Mouse (Mus musculus) thymus, postnatal 14 days (tissue): ENCODE results near the gene Elovl2.
"Not testable (repeated sequence)": the region's sequence is repeated elsewhere in the genome, so short reads cannot be mapped to it uniquely, and the experiment has no call there.

Experiments used
- DNase-seq: peaks from one replicate; pipeline ENCODE4 v3.0.0; 2021

Gene Elovl2

DNA sequence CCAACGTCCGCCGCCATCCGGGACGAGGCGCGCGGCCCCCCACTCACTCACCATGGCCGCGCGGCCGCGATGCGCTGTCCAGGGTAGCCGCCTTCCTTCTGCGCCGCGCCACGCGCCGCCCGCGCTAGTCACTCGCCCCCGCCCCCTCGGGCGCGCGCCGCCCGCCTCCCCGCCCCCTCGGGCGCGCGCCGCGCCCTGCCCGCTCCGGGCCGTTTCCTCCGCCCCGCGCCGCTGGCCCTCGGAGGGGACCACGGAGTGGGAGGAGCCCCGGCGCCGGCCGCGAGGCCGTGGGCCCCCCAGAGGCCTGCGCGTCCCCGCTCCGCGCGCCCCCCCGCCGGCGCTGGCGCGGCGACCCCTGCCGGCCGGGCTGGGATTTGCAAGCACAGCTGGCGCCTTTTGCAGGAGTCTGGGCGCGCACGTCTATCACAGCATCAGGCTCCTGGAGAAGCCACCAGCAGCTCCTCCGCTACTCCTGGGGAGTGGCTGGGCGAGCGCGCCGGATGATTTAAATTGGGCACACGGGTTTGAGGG, at the start of gene Elovl2:
Gene Elovl2 (minus strand): TSS at position 102 of the 531 bp plus-strand sequence.
- DNase-seq = peak; percentile 79

DNA sequence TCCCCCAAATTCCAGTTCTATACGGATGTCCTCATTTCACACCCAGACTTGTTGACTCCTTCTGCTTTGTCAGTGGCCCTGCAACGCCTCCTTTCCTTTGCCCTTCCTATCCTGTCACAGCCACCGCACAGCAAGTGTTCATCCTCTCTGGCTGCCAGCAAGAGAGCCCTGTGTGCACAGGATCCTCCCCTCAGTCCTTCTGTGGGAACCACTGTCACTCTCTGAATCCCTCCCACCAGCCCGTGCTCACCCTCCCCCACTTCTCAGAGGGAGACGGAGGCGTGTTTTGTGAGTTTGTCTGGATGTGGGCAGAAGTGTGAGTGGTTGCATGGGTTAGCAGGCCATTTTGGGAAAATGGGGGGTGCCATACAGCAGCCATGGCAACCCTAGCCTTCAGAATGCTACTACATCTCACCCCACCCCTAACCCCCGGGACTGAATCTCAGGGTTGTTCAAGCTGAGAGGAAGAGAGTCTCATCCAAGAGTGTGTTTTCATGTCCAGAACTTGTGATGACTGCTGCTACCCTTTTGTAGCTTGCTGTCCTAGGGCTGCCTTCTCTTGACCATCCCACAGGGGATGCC, 47.7 kb upstream of the Elovl2 start:
- no peak for DNase-seq

DNA sequence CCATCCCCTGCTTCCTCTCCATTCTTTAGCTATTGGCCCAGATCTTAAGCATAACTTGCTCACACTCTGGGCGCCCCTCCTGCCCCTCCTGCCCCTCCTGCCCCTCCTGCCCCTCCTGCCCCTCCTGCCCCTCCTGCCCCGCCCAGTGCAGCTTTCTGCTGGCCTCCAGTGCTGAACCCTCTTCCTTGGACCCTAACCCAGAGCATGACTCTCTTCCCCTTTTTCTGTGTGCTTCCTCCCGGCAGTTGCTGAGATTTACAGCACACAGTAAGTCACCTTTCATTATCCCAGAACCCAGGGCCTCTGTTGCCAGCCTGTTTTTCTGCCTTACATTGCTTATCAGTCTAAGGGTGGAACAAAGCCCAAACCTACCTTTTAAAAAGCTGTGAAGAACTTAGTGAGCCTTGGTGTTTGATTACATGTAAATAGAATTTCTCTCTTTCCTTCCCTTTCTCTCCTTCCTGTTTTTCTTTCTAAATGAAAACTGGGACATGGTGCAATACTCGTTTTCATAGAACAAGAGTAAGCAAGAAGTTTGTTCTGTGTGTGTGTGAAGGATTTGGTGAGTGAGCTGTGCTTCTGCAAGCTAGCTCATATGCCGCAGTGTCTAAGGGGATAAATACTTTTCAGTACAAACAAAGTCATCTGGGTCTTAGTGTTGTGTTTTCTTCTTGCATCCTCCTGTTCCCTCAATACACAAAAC, 43.2 kb upstream of the Elovl2 start:
- no peak for DNase-seq

DNA sequence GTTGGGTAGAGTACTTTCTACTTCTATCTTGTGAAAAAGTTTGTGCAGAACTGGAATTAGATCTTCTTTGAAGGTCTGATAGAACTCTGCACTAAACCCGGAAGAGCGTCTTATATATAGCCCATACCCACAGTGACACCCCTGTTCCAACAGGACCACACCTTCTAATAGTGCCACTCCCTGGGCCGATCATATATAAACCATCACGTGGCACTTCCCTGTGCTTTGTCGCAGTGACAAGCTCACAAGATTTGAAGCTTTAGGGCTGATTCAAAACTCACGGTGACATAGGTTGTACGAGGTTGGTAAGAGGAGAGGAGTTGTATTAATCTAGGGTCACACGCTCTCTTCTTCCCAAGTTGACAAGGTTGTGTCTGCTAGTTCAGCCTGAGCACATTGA, 41.4 kb upstream of the Elovl2 start:
- DNase-seq = not testable (repeated sequence)

DNA sequence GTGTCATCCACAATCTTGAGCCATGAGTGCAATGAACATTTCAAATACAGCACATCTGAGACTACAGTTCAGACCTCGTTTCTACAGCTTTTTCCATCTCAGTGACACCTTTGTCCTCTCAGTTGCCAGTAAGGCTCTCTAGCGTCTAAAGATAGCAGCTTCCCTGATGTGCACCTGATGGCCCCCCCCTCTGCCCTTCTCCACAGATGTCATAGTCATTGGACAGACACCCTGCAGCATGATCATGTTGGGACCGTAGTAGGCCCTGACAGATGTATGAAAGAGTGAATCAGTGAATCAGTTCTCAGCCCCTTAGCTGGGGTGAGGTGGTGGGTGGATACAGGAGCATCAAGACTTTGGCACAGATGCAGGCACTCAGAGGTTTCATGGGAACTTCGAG, 37.6 kb upstream of the Elovl2 start:
- DNase-seq = no peak

DNA sequence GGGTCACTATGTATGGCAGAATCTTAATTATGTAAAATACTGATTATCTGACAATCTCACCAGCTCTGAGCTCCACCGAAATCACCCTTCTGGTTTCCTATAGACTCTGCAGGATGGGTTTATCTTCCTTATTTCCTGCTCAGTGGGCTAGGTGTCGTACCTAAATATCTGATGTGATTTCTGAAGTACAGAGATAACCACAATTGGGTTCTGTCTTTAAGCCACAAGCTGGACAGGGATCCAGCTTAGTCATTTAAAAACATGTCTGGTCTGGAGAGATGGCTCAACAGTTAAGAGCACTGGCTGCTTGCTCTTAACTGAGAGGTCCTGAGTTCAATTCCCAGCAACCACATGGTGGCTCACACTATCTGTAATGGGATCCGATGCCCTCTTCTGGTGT, 36.8 kb upstream of the Elovl2 start:
- no peak for DNase-seq

DNA sequence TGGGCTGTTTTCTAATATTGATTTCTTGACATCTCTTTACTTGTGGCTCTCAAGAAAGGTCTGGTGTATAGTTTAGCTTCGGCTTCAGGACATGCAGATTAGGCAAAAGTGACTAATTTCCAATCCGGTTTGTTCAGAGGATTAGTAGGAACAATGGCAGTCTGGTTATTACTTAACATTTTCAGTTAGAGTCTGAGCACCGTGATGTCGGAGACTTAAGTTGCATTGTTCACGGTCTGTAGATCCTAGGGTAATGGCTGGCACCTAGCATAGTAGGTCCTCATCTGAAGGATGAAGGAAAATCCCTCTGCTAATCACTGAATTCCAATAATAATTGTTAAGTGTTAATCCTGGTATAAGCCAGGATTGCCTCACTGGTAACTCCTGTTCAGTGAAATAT, 35.9 kb upstream of the Elovl2 start:
- DNase-seq = no peak

DNA sequence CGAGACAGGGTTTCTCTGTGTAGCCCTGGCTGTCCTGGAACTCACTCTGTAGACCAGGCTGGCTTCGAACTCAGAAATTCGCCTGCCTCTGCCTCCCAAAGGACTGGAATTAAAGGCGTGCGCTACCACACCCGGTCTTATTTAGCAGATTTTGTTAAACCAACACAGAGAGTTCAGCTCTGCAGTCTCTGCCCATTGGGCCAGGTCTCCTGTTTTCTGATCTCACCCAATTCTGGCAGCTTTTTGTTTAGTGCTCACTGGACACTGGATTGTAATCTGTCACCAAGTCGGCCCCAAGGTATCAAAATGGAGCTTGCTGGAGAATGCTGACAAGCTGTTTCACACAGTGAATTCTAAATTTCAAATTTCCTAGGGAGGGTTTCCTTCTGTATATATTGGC, 32.5 kb upstream of the Elovl2 start:
- no peak for DNase-seq

DNA sequence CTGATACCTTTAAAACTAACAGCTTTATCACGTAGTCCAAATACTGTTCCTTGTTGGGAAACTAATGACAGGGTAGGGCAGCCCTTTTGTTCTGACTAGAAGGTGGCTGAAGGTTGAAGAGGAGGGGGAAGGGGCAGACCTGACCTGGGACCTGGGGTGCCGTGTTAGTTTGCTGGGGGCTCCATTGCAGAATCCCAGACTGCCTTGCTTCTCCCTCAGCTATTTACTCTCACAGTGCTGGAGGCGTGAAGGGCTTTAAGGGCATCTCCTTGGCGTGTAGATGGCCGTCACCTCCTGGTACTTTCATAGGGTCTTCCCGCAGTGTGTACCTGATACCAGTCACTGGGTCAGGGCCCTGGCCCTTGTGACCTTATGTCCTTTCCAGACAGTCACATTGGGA, 31.9 kb upstream of the Elovl2 start:
- no peak for DNase-seq

DNA sequence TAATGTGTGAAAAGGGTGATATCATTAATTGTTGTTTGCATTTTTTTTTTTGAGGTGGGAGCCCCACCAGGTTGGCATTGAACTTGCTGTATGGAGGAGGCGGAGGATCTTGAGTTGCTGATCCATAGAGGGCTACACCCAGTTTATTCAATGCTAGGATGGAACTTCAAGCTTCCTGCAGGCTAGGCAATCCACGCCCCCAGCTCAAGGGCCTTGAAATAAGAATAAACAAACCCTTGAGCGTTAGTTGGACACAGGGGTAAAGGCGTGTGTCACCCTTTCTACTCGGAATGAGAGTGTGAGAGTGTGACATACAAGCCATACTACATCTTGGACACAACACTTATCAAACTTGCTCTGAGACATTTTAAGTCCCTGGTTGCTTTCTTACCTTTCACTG, 31.5 kb upstream of the Elovl2 start:
- no peak for DNase-seq

DNA sequence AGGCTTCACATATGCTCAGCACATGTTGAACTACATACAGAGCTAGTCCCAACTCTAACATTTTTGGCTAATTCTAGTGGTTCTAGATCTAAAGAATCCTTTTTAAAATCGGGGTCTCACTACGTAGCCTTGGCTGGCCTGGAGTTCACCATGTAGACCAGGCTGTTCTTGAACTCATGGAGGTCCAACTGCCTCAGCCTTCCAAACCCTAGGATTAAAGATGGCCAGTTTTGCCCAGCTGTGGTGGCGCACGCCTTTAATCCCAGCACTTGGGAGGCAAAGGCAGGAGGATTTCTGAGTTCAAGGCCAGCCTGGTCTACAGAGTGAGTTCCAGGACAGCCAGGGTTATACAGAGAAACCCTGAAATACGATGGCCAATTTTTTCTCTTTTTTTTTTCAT, 31.0 kb upstream of the Elovl2 start:
- DNase-seq = not testable (repeated sequence)

DNA sequence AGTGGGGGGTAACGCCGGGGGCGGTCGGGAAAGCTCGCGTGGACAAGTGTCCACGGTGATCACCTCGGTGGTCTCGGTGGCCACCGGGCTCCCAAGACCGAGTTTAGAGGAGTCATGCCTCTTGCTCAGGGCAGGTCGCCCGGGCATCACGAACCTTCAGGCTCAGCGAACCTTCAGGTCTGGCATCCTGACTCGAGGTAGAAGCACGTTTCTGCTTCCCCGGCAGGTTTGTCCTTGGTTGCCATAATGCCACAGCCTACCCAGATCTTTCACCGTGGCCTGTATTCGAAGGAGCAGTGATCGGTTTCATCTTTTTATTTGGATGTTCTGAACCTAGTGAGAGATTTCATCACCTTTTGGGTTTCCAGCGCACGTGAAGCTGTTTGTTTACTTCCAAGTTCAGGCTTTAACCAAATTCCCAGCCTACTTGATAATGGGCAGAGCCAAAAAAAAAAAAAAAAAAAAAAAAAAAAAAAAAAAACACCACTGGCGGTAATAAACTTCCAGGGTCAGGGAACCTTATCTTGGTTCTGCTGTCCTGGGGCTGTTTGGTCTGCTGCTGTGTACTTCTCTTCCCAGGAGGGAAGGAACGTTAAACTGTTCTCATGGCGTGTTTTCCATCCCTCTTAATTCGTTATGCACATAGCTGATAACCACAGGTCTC, 30.2 kb upstream of the Elovl2 start:
- DNase-seq = no peak

DNA sequence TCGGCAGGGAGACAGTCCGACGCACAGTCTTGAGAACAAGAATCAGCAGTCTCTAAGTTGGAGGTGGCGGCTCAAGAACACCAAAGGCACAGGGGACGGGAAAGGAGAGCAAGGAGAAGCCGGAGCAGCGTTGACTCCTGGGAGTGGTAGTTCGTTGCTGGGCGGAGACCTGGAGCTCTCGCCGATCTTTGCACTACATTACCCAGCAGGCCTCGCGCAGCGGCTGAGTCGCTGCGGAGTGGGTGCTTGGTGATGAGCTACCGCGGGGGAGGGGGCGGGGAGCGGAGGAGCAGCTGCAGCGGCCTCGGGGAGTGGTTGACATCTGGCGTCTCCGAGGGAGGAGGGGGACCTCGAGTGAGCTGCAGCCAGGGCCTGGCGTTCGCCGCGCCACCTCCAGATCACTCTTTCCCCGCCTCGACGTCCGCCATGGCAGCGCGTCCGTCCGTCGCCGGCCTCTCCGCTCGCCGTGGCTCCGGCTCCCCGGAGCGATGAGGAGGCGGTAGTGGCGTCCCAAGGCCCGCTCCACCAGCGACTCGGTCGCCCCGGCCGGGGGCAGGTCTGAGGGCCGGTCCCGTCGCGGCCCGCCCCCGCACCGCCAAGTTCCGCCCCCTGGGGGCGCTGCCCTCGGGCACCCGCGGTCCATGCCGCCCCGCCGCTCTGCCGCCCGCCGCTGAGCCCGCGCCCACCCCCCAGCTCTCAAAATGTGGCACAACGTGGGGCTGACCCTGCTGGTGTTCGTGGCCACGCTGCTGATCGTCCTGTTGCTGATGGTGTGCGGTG, 29.5 kb upstream of the Elovl2 start, which contains the start of gene Smim13:
Gene Smim13 (plus strand): TSS at position 307 of the 780 bp plus-strand sequence.
- peak; percentile 94 for DNase-seq

DNA sequence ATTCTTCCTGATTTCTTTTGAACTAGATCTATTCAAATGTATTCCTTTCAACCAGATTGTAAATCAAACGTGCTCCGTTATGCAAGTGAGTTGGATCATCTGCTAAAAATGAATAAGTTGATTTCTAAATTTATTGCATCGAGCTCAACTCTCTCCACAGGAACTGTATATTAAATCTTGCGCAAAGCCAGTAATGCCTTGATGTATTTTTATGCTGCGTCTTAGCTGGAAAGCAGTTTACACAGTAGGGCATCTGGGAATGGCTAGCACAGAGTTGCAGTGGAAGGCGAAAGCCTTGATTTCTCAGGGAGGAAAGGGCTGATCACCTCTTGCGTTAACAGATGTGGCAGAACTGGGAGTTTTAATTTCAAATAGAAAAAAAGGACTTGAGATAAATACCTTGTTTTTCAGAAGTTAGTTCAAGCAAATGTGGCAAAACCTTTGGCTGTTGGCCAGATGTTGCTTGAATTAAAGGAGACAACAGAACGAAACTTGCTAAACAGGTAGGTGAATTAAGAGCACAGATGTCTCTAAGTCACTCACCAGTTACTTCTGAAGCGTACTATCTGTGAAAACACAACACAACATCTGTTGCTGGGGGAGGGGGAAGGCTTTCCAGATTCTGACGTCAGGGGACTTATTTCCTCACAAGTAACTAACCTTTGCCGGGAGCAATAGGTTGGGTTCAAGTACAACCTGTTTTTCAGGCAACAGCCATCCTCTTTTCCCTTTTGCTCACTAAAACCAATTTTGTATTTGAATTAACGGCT, 28.7 kb upstream of the Elovl2 start:
- peak; percentile 81 for DNase-seq

DNA sequence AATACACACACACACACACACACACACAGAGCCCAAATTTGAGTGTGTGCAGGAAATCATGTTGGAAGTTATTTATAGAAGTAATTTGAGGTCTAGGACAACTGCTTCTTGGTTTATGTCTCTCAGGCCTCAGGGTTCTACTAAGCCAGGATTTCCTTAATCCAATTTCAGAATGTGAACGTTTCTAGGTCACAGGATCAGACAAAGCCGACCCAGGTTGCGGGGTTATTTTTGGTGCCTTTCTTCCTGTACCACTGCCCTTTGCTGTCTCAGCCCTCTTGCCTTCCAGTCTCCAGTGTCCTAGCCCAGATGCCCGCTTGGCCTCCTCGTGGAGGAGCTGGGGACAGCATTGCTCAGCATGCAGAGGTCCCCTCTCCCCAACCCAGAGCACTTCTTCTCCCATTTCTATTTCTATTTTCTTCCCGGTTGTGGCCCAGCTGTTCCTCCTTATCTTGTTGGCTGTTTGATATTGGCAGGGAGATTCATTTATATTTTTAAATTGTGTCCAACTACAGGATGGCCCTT, 24.2 kb upstream of the Elovl2 start:
- DNase-seq = no peak

DNA sequence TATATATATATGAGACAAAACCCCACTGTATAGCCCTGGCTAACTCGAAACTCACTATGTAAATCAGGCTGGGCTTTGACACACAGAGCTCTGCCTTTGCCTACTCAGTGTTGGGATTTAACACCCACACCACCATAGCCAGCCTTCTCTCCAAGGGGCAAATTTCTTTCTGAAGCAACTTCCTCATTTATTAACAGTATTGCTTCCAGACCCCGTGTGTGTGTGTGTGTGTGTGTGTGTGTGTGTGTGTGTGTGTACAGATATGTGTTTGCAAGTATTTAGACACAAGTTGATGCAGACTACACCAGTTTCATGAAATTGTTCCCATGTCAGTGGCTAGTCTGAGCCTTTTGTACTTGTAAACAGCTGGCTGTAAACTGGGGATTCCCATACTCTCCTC, 21.4 kb upstream of the Elovl2 start:
- DNase-seq = no peak

DNA sequence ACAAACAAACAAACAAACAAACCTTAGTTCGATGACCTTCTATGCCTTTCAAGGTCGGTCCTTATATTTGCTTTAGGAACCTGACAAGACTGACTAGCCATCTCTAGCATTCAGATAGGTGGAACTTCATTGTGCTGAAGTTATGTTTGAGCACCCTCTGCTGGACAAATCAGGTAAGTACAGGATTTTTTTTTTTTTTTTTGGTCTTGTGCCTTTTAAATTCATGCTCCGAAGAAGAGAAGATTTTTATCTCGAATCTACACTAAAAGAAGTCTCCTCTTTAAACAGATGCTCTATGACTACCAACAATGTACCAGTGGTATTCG, 18.6 kb upstream of the Elovl2 start:
- peak; percentile 32 for DNase-seq

DNA sequence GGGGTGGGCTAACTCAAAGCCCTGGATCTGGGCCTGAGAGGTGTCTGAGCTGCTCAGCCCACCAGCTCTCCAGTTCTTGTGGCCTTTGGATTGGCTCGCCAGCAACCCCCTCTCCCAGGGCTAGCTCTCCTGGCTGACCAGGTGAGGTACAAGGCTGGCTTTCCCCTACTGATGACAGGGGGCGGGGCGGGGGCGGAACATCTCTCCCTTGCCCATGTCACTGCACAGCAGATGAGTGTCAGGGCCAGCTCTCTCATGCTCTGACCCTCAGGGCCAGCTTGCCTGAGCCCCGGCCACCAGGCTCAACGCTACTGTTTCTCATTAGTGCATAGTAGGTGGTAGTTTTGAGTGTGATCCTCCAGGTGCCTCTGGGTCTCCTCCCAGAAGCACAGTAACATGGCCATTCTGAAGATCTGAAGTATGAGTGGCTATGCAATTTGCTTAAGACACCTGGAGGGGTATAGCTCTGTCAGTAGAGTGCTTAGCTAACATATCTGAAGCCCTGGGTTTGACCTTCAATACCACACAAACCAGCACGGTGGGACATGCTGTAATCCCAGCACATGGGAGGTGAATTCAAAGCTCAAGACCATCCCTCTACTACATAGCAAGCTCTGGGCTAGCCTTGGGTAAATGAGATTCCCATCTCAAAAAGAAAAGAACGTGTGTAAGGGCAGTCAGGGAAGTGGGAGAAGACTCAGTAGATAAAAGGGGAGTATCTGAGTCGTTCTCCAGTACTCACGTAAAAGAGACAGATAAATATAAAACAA, 18.0 kb upstream of the Elovl2 start:
- DNase-seq = no peak

DNA sequence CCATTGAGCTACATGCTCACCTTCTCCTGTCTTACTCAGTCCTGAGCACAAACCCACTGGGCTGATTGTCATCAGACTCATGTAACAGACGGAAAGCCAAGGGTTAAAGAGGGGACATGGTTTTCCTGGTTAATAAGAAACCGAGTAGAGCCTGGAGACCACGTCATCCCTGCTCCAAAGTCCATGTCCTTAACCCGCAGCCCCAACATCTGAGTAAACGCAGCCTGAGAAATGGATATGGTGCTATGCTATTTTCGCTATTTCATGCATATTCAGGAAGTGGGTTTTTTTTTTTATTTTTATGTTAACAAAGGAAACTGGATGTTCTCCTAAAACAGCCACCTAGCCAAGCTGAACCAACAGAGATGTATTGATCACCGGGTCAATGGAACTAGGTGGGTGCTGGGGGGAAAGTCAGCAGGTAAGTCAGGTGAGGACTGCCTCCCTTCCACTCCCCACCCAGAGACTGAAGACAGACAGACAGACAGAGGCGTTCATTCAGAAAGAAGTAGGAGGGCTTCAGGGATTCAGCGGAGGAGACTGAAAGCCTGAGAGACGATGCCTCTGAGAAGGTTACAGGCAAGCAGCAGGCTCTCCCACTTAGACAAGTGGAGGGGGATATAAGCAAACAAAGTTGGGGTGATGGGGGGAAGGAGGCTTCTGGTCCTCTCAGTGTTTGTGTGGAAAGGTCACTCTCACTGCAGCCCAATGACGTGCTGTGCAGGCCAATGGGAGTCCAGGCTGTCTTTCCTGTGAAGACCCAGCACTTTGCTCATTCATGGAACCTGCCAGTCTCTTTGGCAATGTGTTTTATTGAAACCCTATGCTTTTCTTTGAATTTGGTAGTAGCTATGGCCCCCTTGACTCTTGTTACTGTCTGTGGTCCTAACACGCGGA, 15.9 kb upstream of the Elovl2 start:
- DNase-seq = no peak

DNA sequence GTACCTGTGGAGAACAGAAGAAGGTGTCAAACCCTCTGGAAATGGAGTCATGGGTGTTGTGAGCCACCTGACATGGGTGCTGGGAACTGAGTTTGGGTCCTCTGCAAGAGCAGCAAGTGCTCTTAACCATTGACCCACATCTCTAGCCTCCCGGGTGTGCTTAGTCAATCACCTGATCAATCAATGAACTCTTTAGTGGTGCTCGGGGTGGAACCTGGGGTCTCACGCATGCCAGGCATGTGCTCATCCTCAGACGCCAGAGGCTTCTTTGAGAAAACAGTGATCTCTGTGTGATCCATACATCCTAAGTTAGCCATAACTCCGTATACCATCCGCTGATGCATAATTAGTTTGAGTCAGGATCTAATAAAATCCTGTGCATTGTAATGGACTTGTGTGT, 15.0 kb upstream of the Elovl2 start:
- no peak for DNase-seq

DNA sequence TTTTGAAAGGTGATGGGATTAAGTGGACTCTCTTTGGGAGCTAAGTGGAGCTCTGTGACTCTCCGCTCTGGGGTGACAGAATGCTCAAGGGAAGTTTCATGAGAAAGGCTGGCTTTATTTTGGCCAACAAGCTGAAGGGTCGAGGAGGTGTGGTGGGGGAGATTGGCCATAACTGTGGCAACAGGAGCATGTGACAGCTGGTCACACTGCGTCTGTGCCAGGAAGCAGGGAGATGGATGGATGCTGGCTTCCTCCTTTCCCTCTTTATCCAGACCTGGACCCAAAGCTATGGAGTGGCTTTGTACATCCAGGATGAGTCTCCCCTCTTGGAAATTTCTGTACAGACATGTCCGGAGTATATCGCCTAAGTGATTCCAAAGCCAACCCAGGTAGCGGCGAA, 13.0 kb upstream of the Elovl2 start:
- no peak for DNase-seq
